Mouse (Mus musculus) frontal cortex, adult (tissue): ENCODE measurements around the gene Gm17545.
"Not testable (repeated sequence)": the region's sequence is repeated elsewhere in the genome, so short reads cannot be mapped to it uniquely, and the experiment has no call there.

Source experiments
- ATAC-seq: cut with Nextera tagmentation; 2 replicates; pipeline ENCODE4 v1.9.2; 2017; ENCODE audit warnings: mild to moderate bottlenecking, moderate library complexity, mixed read lengths; ENCODE audit not compliant: low TSS enrichment

Gene Gm17545

DNA sequence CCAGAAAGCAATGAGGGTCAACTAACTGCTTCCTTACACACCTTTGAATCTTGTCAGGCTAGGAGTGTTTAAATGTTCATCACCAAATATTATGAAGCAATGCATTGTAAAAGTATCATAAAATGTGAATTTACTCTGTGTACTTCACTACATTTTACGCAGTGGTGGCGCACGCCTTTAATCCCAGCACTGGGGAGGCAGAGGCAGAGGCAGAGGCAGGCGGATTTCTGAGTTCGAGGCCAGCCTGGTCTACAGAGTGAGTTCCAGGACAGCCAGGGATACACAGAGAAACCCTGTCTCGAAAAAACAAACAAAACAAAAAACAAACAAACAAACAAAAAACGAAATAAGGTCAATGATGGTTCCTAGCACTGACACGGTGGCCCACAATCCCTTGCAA is at the start of gene Gm17545:
Gene Gm17545 (plus strand): TSS at position 301 of the 400 bp plus-strand sequence.
- not testable (repeated sequence) for ATAC-seq

DNA sequence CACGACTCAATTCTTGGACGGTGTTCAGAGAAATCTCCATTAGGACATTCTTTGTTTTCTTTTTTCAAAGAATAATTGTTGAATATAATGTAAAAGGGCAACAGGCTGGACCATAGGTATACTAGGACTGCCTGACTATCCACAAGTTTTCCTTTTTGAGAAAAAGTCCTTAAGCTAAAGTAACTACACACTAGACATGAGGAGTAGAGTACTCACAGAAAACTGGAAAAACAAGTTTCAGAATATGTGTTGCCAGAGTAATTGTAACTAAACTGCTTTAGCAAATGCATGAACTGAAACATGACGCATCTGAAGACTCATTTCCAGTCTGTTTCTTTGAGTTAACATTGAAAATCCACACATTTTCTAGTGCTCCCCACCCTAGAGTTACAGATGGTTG is 48.7 kb upstream of the Gm17545 start:
- no peak for ATAC-seq

DNA sequence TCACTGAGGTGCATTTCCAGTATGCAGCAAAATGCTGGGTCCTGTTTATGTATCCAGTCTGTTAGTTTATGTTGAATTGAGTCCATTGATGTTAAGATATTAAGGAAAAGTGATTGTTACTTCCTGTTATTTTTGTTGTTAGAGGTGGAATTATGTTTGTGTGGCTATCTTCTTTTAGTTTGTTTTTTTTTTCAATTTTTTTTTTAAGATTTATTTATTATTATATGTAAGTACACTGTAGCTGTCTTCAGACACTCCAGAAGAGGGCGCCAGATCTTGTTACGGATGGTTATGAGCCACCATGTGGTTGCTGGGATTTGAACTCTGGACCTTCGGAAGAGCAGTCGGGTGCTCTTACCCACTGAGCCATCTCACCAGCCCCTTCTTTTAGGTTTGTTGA is 46.5 kb upstream of the Gm17545 start:
- not testable (repeated sequence) for ATAC-seq

DNA sequence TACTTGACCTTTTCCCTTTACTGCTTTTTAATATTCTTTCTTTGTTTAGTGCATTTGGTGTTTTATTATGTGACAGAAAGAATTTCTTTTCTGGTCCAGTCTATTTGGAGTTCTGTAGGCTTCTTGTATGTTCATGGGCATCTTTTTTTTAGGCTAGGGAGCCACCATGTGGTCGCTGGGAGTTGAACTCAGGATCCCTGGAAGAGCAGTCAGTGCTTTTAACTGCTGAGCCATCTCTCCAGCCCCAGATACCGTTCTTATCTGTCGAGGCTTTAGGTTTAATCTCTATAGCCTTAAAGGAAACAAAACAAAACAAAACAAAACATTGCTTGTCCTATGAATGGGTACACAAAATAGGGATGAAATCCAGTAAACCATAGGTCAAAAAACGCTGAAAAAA is 45.7 kb upstream of the Gm17545 start:
- ATAC-seq, result not testable (repeated sequence)

DNA sequence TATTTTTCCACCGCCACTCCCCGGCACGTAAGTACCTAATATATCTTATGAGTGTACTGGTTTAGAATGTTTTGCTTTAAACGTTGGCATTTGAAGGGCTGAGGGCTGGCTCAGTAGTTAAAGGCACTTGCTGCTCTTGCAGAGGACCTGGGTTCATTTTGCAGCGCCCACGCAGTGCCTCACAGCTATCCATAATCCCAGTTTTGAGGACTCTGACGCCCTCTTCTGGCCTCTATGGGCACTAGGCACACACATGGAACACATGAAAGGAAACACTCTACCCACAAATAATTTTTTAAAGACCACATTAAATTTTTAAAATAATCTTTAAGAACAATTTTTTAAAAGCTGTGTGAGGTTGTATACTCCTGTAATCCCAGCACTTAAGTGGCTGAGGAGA is 44.6 kb upstream of the Gm17545 start:
- no peak for ATAC-seq

DNA sequence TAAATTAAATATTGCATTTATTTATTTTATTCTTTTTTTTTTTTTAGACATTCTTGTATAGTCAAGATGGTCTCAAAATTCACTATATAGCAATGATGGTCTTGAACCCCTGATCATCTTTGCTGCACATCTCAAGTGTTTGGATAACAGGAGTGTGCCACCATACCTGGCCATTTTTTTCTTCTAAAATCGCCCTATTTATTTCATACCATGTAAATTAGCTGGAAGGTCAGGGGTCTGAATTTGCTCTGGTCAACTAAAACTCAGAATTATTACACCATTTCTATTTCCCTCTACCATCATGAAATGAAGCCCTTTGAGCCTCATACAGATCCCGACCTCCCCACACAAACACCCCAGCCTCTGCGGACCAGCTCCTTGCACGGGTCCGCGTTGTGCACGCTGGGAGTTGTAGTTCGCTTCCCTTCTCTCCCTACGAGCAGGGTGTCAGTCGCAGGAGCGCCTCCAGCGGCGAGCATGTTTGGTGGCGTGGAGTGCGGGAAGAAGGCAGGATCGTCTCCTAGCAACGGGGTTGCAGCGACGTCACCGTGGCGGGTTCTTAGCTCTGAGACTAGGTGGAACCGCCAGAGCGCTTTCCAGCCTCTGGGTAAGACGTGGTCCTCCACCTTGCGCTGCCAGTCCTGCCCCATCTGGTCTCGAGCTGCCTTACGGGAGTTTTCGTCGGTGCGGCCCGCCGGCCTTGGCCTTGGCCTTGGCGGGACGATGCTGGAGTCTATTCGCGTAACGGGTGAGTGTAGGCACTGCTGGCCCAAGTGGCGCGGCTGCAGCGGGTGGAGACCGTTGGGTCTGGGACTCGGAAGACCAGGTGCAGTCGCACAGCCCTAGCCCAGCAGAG is 42.9 kb upstream of the Gm17545 start, which contains the start of gene 9530077C05Rik:
Gene 9530077C05Rik (plus strand): TSS at position 512 of the 856 bp plus-strand sequence.
- ATAC-seq, result peak; percentile 99

DNA sequence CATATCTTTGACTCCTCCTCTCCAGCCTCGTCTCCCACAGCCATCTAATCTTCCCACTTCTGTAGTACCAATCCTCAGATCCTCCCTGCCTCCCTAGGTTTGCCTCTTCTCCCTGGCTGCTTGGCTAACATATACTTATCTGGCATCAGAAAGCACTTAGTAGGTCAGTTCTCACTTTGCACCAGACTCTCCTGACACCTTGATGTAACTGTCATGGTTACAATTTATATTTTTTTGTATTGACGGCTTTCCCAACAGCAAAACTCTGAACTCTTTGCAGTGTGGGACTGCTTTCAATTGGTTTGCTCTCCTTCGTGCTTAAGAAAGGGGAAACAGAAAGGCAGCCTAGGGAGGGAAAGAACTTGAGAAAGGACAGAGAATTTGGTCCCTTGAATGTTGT is 37.9 kb upstream of the Gm17545 start:
- ATAC-seq, result no peak

DNA sequence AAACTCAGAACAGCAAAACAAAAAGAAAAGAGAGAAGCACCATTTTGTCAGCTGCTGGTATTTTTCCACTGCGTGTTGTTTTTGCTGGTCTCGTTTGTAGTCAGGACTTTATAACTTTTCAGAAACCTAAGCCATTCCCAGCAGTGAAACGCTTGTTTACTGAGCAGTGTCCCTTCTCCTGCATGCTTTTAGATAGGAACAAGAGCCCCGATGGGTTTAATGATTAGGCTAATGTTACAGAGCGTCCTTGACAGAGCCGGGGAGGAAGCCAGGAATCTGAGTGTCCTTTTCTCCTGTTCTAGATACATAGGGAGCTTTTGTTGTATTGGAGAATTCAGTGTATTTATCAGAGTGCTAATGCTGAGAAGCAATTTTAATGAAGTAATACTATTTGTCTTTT is 36.5 kb upstream of the Gm17545 start:
- ATAC-seq, result no peak

DNA sequence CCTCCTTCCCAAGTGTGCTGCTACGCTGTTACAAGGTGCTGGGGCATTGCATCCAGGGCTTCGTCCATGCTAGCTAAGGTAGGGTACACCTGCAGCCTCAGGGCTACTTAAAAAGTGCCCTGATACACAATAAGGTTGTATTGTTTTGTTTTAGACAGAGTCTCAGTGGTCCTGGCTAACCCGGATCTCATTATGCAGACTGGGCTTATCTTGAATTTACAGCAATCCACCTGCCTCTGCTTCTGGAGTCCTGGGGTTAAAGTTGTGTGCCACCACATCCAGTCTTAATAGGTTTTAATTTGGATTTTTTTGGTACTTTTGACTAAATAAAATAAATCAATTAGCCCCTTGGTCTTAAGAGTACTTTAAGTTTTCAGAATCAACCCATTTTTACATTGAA is 34.2 kb upstream of the Gm17545 start:
- ATAC-seq, result no peak

DNA sequence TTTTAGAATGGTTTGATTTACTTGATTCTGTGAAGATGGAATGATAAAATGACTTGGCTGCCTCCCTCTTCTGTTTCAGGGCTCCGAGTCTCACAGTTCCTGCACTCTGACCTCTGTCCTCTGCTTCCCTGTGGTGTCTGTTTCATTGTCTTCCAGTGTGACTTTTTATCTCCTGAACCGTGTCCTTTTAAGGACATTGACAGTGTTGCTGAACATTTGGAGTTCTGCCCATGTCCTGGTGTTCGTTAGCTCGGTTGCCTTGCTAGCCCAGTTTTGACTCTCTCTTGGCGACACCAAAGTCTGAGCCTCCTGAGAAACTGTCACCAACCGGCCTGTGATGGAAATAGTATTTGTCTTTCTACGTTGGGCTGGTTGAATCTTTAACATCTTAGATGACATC is 33.6 kb upstream of the Gm17545 start:
- ATAC-seq, result no peak

DNA sequence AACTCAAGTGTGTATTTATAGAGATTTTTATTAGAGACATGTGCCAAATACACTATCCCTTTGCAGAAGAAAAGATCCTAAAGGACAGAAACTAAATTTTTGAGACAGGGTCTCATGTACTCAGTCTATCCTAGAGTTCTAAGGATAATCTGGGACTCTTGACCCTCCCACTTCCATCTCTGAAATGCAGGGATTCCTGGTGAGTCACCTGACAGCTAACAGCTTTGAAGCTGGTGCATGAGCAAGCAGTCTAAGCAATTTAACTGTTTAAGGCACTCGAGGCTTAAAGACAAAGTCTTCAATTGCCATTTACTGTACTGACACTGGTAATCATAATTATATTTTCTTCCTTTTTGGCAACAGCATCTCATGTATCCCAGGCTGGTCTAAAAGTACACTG is 31.5 kb upstream of the Gm17545 start:
- 0 out of 2 replicates have a peak, but pooled peaks have one; percentile 50 for ATAC-seq

DNA sequence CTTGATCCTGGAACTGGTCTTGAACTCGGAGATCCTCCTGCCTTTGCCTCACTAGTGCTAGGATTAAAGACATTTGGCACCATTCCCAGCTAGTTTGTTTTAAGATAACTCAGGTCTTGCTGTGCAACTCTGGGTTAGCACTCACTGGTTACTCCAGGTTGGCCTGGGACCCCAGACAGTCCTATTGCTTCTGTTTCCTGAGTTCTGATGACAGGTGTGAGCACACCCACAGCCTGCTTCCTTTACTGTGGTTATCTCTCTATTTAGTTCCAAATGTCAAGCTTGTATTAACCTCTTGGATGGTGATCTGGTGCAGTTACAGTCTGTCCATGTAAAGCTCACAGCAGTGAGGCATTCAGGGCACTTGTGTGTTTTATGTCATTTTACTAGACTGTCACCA is 30.6 kb upstream of the Gm17545 start:
- ATAC-seq, result no peak

DNA sequence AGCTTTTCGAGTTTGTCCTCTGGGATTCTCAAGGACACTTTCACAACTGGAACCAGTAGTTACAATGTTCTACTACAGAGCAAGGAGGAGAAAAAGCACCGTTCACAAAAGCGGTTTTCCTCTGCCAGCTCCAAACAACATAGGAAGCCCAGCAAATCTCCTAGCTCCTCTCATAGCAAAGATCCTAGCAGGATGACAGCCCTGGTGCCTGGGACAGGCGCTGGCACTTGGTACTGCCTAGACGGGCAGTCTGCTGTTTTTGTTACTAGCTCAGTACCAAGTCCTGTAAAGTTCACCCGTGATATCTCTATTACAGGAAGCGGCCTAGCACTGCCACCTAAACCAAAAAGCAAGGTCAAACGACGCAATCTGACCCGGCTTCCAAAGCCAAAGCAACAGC is 29.9 kb upstream of the Gm17545 start:
- no peak for ATAC-seq

DNA sequence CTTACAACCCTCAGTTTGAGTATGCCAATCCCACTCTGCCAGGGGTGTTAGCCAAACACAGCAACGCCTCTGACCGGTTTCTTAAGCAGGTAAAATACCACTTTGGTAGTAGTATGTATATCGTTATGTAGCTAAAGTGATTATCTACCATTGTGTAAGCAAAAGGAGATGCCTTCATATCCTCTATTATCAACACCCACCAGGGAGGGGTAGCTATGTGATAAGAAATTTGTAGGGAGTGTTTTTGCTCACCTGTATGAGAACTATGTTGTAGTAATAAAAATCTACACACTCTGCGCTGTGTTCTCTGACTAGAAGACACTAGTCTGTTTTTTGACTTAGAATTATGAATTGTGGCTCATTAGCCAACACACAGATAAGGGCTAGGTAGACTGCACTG is 29.4 kb upstream of the Gm17545 start:
- ATAC-seq, result no peak

DNA sequence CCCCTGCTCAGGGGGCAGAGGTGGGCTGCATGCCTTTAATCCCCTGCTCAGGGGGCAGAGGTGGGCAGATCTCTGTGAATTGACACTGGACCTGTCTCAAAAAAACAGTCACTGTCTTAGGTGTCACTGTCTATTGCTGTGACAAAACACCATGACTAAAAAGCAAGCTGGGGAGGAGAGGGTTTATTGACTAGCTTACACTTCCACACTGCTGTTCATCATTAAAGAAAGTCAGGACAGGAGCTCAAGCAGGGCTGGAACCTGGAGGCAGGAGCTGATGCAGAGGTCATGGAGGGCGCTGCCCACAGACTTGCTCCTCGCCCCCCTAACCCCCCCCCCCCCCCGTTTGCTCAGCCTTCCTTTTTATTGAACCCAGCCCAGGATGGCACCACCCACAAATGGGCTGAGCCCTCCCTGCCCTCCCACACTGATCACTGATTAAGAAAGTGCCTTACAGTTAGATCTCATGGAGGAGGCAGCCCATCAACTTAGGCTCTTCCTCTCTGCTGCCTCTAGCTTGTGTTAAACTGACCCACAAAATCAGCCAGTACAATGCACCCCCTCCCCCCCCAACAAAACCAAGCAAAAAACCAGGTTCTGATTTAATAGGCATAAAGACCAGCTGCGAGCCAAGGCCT is 25.9 kb upstream of the Gm17545 start:
- ATAC-seq, result no peak

DNA sequence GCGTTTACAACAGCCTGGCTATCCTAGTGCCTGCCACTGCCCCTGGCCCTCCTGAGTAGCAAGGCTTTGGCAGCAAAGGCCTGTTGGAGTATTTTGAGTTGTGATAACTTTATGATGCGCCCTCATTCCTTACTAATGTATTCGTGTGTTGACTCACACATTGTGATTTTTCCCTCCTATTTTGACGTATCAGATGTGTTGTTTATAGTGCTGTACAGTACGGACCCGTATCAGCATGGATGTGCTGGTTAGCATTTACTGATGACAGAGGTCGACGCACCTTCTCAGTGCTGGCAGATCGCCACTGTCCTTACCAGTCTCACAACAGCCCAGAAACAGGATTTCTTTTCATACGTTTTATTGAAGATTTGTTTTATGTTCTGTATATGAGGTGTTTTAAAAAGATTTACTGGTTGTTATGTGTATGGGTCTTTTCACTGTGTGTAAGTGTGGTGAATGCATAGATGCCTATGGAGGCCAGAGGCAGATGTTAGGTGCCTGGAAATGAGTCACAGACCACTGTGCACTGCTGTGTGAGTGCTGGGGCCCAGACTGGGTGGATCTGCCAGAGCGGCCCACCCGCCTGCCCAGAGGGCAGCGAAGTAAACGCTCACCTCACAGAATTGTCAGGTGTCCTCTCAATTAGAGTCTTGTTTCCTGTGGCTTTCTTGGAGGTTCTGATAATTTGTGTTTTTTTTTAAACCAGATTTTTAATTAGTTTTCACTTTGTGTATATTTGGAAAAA is 25.3 kb upstream of the Gm17545 start:
- no peak for ATAC-seq

DNA sequence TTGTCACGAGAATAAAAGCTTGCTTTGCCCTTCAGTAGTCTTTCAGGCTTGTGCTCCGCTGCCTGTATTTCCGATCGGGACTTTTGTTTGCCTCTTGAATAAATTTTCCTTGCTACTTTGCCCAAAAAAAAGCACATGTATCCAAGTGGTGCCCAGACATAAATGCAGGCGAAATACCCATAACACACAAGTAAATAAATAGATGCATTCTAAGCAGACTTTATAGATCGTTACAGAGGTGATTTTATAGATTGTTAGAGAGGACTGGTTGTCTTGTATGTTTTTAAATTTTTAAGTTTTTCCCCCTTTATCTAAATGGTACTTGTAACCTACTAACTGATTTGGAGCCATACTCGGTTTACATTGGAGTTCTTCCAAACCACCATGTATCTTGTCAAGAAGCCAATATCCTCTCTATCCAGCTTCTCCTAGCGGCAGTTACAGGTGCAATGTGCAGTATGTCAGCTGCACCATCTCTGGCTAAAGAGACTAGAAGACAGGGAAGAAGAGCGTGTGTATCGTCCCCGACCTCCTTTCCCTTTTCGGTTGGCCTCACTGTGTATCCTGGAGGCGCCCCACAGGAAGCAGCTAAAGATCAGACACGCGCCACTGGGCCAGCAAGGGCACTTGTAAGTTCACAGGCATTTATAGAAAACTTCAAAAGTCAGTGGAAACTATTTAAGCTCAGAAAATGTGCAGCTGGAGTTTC is 24.4 kb upstream of the Gm17545 start:
- no peak for ATAC-seq

DNA sequence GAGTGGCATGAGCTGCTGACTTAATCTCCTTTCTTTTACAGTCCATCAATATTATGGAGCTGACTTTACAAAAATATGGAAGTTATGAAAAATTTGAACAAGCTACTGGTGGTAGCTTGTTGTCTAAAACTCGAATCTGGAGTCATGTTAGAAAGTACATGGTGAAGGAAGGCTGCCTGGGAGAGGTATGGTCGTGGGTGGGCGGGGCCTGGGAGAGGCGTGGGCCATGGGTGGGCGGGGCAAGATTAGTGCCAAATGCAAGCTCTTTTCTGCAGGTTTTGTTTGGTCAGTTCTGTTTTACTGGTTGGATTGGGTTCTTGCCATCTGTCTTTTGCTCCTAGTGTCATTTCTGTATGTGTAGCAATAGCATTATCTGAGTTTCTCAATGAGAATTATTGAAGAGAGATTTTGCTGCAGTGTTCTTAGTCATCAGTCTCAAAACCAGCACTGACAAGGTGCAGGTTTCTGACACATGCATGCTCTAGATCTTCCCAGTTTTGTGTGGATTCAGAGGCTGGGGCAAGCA is 23.7 kb upstream of the Gm17545 start:
- no peak for ATAC-seq

DNA sequence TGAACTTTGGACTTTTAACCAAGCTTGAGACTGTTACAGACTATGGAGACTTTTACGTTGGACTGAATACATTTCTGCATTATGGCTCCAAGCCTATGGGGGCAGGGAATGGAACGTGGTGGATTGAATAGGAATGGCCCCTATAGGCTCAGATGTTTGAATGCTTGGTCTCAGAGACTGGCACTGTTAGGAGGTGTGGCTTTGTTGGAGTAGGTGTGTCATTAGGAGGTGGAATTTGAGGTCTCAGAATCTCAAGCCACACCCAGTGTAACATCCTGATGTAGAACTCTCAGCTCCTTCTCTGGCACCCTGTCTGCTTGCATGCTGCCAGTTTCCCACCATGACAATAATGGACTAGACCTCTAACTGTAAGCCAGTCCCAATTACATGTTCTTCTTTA is 20.9 kb upstream of the Gm17545 start:
- ATAC-seq, result no peak

DNA sequence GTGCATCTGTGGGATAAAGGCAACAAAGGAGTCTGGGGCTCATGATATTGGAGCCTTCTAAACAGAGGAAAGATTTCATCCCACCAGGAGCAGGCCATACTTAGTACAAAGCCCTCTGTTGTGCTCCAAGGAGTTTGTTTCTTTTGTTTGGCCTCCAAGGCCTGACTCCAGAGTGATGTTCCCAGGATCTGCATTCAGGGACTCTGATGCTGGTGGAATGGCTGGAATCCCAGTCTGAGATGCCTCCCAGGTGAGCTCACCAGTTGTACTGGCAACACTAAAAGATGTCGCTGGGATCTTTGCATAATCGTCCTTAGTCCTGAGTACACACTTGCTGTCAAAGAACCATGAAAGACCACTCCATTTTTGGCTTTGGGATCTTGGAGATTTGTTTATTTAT is 20.0 kb upstream of the Gm17545 start:
- no peak for ATAC-seq

DNA sequence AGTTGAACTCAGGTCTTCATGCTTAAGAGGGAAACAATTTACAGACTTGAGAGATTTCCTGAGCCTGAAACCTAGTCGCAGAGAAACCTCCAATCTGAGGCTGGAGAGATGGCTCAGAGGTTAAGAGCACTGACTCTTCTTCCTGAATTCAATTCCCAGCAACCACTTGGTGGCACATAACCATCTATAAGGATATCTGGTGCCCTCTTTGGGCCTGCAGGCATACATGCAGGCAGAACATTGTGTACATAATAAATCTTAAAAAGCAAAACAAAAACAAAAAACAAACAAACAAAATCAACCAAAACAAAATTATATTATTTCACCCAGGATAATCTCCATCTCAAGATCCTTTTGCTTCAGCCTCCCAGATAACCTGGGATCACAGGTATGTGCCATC is 15.3 kb upstream of the Gm17545 start:
- ATAC-seq, result no peak

DNA sequence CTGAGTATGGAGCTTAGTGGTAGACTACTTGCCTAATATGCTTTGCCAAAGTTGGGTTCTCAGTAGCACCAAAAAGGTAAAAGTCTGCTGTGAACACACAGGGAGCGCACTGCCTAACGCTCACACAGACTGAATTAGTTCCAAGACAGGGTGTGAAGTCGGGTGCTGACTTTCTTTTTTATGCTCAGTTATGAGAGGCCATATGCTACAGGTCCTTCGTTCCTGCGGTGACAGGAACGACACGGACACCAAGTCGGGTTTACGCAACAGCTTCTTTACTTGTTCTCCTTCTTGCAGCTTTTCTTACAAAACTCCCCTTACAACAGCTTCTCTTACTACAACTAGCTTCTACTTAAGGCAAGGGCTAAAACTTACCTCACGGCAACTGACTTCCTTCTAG is 10.9 kb upstream of the Gm17545 start:
- ATAC-seq, result no peak
